Mouse (Mus musculus) gastrocnemius, postnatal 4 days (tissue): Measurements from ENCODE around the gene Itga11. TPM values are rescaled to one million over a fixed set of nuclear protein-coding genes. Genes with fewer than 3 reads are reported as not detected.
"Not testable (repeated sequence)": the region's sequence is repeated elsewhere in the genome, so short reads cannot be mapped to it uniquely, and the experiment has no call there.

Source experiments
- DNase-seq, 2 experiments: peaks; one replicate each; pipeline ENCODE4 v3.0.0; 2021 to 2022; ENCODE audit warnings: low spot score in 2 of 2, mixed read lengths in 2 of 2
- total RNA-seq, 2 experiments: library from RNA; stranded (reverse); gene quantifications; 2 replicates each; pipeline ENCODE4 v1.2.3; 2021

The Itga11 gene
- total RNA-seq, 2 experiments from 2014 or later = 5.5 to 7.9 TPM

DNA sequence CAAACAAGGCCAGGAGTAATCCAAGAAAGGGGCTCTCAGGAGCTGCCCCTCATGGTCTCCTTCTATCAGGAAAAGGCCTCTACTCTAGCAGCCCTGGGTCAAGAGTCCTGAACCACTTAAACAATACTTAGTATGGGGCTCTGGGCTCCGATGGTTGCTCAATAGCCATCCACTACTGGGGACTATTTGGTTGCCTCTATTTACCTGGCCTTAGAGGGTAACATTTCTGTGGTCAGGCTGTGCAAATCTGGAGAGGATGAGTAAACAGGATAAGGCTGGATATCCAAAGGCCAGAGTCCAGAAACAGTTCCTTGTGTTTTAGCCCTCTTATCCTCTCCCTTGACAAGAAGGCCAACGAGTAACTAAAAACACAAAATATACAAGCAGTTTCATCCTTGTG is 137.1 kb downstream of the Itga11 start:
- DNase-seq = no peak

DNA sequence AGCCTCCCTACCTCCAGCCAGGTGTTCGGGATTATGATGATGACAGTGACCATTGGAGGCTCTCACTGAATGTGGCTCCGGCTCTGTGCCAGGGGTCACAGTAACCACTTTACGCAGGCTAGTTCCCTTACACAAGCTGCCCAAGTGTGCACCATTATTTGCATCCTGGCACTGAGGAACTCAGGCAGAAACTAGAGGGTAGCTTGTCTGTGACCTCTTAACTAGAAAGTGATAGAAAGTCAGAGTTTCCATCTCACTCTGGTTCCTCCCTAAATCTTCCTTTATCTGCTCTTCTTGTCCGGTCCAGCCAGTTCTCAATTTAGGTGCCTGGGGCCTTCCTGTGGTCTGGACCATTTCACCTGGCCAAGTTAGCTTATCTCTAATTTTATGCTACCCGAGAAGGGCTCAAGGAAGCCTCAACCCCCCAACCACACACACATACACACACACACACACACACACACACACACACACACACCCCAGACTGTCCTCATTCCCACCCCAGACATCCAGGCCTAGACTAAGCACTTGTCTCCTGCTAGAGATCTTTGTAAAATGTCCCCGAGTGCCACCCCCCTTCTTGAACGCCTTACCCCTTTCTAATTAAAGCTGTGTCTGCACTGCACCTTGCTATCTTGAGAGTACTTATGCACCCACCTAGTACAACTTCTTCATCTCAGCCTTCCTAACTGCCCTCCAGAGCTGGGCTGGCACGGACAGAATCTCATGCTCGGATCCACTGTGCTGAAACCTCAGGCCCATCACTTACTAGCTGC is 138.9 kb downstream of the Itga11 start:
- DNase-seq = no peak

DNA sequence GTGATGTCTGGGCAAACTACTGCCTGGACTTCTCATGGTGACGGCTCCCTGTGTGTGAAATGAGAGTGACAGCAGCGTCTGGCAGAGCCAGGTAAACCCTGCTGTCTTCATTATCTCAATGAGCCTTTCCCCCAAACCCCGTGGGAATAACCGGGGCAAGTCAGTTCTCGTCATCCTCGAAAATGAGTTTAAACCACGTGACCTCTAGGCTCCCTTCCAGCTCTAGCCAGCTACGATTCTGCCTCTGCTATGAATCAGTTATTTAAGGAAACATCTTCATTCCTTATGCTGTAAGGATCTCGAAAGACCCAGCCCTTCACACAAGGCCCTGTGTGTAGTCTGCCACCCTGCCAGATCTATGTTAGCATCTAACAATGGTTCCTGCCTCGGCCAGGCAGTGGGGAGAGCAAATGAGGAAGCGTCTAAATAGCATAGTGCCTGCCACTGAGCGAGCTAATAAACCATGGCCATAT is 139.5 kb downstream of the Itga11 start:
- DNase-seq = no peak

DNA sequence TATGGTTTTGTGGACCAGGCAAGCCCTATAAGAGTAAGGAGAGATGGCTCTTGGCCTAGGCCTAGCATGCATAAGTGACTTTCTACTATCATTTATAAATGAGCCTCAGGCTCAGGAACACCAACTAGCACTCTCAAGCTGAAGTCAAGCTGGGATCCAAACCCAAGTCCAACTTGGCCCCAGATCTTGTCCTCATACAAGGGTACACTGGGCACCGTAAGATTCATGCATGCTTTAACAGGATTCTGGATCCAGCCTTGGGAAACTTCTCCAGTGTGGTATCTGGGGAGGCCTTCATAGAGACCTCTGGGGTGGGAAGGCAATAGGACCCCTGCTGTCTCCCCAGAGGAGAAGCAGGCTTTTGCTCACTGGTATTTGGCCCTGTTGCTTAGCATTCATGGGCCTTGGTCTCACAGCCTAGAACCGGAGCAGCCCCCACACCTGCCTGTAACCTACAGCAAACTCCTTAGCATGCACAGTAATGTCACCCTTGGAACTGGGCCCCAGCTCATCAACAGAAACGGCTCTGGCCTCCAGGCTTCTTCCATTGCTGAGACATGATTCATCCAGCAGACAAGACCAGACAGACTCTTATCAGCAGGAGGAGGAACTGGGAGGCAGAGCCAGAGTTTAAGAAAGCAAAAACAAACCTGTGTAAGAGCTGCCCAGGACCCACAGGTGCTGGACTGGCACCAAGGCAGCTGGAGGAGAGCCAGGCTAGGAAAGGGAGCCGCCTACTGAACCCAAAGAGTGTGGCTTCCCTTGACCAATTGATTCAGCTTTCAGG is 140.4 kb downstream of the Itga11 start:
- DNase-seq = no peak

DNA sequence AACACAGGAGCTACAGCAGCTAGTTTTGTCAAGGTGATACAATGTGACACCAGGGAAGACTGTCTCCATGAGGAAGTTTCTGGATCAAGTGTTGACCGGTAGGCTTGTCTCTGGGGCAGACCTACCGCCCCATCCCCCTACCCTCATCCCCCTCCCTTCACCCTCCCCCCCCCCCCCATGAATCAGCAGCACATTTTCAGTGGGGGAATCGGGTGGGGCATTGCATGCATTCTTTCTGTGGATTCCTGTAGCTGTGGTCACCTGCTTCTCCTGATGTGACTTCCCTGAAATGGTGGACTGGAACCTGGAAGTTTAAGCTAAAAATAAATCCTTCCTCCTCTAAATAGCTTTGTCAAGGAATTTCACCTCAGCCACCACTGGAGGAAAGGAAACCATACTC is 141.9 kb downstream of the Itga11 start:
- DNase-seq = no peak

DNA sequence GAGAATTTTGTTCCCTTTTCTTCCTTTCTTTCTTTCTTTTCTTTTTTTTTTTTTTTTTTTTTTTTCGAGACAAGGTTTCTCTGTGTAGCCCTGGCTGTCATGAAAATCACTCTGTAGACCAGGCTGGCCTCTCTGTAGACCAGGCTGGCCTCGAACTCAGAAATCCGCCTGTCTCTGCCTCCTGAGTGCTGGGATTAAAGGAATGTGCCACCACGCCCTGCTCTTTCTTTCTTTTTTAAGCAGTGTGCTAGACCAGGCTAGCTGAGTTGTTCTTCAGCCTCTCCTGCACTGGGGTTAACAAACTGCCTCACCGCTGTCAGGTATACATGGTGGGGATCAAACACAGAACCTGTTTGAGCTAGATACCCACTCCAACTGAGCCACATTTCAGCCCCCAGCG is 142.3 kb downstream of the Itga11 start:
- not testable (repeated sequence) for DNase-seq

DNA sequence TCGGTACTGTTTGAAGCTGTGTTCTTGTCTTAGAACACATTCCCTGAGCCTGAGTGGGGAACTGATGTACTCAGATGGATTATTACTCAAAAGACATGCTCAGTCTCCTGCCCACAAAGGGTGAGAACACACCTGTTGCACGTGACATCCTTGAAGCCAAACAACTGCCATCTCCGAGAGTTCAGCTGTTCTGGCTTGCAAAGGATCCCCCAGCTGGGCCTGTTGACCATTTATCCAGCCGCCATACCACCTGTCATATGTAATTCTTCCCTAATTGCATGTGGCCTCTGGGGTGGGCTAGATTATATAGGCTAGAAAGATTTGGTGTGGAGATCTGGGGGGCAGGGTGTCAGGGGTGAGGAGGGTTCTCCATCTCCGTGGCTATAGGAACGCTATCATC is 143.2 kb downstream of the Itga11 start:
- no peak for DNase-seq

DNA sequence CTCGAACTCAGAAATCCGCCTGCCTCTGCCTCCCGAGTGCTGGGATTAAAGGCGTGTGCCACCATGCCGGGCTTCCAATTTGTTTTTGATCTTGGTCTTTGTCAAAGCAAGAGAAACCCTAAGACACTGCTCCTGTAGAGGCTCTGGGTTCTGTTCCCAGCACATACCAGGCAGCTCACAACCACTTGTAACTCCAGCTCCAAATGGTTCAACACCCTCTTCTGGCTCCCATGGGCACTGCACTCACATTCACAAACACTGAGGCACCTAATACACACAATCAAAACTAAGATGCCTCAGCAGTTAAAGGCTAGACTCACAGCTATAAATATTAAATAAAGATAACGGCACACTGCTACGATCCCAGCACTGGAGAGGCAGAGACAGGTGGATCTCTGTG is 144.2 kb downstream of the Itga11 start:
- DNase-seq = no peak

DNA sequence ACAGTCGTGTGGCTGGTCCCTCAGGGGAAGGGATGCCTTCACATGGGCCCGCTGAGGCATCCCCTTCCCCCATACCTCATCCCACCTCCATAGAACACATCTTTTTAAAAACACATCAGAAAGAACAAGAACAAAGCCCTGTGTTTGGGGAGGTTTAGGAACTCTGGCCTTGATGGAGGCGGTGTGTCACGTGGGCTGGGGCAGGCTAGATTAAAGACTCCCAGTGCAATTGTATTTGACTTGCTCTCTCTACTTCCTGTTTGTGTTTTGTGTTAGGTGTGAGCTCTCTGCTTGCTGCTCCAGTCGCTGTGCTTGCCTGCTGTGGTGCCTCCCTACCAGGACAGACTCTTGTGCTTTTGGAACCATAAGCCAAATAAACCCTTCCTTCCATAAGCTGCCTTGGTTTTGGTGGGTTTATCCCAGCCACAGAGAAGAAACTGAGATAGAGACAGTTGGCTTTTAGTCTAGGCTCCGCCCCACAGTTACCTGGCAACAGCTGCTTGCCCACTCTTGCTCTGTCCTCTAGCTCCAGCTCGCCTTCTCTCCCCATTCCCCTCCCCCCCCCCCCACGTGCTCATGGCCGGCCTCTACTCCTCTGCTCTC is 148.3 kb downstream of the Itga11 start:
- DNase-seq = no peak

DNA sequence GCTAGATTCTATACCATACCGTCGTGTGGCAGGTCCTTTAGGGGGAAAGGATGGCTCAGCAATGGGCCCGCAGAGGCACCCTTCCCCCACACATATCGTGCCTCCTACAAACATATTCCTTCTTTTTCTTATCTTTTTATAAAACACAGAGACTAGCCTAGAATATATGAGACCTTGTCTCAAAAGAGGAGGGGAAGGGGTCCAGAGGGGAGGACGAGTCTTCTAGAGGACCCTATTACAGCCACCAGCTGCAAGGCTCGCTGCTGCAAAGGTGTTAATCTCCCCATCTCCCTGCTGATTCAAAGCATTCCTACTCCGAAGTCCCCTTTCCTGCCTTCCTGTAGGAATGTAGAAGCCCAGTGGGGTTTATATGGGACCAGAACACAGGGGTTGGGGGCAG is 148.8 kb downstream of the Itga11 start:
- no peak for DNase-seq

DNA sequence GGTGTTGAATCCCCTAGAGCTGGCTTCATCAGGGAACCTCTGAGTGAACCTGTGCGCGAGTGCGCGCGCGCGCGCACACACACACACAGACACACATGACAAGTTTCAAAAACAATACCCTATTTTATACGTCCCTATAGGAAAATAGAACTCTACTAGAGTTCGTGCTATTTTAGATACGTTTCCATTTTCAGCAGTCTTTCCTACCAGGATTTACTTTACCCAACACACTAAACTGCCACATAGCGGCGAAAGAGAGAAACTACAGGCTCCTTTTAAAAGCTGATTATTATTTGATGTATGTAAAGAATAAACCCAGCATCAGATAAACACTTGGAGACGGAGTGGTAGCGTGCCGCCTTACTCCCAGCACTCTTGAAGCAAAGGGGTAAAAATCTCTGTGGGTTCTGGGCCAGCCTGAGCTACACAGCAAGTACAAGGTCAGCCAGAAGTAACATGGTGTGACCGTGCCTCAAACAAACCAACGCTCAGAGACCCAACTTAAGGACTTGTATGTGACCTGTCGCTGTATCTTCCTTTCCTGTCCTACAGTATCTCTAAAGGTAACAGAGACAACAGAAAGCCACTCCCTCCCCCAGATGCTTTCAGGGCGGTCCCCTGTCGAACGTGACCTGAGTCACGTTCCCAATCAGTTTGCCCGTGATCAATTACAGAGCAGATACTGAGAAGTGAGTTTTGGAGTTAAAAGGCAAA is 150.5 kb downstream of the Itga11 start:
- no peak for DNase-seq

DNA sequence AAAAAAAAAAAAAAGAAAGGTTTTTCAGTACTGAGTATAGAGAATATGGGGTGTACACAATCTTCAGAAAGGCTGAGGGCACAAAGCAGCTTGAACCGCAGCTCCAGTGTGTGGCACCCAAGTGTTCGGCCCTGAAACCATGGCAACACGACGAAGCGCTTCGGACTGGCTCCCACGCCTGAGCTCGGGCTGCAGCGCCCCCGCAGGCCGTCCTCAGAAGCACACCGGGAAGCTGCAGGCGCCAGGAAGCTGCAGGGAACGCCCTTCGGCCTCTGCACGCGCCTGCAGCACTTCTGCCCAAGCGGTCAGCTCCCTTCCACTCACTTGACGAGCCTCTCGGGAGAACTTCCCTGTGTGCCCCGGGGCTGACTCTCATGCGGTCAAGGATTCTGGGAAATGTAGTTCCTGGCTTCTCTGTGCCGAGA is 151.0 kb downstream of the Itga11 start:
- peak; percentile 90 to 91 for DNase-seq

DNA sequence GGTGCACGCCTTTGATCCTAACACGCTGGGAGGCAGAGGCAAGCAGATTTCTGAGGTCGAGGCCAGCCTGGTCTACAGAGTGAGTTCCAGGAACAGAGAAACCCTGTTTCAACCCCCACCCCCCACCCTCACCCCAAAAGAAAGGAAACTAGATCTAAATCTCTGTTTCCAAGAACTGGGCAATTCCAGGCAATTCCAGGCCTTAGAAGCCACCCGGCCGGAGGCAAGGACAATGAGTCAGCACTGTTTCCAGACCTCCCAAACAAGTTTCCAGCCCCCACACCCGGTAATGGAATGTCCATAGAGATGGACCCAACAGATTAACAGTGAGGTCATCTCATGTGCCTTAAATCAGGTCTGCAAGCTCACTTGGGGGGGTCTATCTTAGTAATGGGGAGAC is 152.3 kb downstream of the Itga11 start:
- DNase-seq = no peak

Other genes with a start within 250 kb of the Itga11 start
- gene Coro2b, start 140.8 kb upstream of the Itga11 start, total RNA-seq = 10 to 100 TPM; 19.2 to 19.7 TPM
- gene Fem1b, start 134.1 kb downstream of the Itga11 start, total RNA-seq = 10 to 100 TPM; 28.9 to 29.7 TPM
- gene Cln6, start 161.0 kb downstream of the Itga11 start, total RNA-seq = 10 to 100 TPM; 26.4 to 27.2 TPM
- 10 to 100 TPM; 19.9 to 20.3 TPM for gene Calml4, start 180.3 kb downstream of the Itga11 start, total RNA-seq